Mouse (Mus musculus): ENCODE data around the gene Scyl2.
"Not testable (repeated sequence)": the region's sequence is repeated elsewhere in the genome, so short reads cannot be mapped to it uniquely, and the experiment has no call there.

The Scyl2 gene

DNA sequence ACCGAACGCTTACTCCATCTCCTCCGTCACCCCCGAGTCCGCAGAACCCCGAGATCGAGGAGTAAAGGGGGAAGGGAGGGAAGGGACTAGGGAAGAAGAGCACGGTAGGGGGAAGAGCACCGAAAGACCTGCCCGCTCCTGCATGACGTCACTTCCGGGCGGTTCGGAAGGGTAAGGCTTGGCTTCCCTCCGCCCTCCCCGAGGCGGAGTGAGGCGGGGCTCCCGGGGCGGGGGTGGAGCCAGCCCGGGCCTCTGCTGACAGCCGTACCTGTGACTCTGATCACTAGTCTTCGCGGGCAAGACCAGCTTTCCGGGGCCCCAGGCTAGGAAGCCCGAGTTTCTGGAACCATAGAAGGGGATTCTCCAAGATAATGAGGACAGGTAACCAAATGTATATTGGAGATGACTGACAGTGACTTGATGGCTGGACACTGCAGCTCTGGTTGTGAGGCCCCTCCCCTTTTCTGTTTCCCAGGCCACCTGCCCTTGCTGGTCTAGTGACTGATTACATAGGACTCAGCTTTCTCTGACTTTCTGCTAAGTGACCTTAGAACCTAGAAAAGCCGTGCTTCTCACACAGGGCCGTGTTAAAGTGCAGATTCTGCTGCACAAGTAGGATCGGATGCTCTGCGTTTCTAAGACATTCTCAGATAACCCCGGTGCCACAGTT is at the start of gene Scyl2:
Scyl2 (minus strand) TSS at position 147 of the 670 bp plus-strand sequence.
- ChIA-PET POLR2A (interaction anchor here in 3 of 4 experiments (0.6 to 2.2 kb wide), 11 partner anchors 9 to 265 kb away, joined by 3 to 7 read pairs (median 3); partner anchors contain the start of genes Uhrf1bp1l (in 2 of the 3), Actr6 (in 1 of the 3) and Gas2l3 (in 1 of the 3)), CTCF (interaction anchor here in 2 of 4 experiments (0.8 to 1.5 kb wide), 2 partner anchors 9 to 290 kb away, joined by 3 to 4 read pairs; no protein-coding TSS in a partner anchor)

- CTCF ChIA-PET, result interaction anchor here in 1 of 4 experiments (0.7 kb wide), 1 partner anchor 294 kb away, joined by 4 read pairs; no protein-coding TSS in a partner anchor
- POLR2A ChIA-PET, result interaction anchor here in 3 of 4 experiments (0.9 to 3.6 kb wide), 6 partner anchors 12 to 46 kb away, joined by 3 to 11 read pairs (median 4); partner anchors contain the start of genes Uhrf1bp1l (in 3 of the 3) and Scyl2 (in 1 of the 3)
Observed at GRCm38 (mm10) chr10:89732001-89732794, 46.1 kb upstream of the Scyl2 start, which contains the start of gene Actr6. Actr6 (minus strand) TSS chr10:89732295.

DNA sequence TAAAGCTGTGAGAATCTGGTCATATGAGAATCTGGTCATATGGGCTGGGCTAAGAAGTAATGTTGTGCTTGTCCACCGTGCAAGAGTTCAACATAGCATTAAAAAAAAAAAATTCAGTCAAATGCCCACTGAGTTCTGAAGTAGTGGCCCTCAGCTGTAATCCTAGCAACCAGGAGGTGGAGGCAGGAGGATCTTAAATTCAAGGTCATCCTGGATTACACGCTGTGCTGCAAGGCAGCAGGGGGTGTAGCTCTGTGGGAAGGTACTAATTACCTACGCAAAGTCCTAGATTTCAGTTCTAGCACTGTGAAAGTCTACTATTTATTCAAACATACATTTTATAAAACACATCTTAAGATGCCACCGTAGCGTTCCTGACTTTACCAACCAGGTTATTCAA is 45.3 kb upstream of the Scyl2 start:
- ChIA-PET CTCF (no interaction called here), POLR2A (interaction anchor here in 3 of 4 experiments (0.6 to 3.6 kb wide), 8 partner anchors 8 to 172 kb away, joined by 3 to 11 read pairs (median 4); partner anchors contain the start of genes Uhrf1bp1l (in 3 of the 3) and Scyl2 (in 1 of the 3))

GRCm38 (mm10) chr10:89730386-89730785 is 44.3 kb upstream of the Scyl2 start:
- POLR2A ChIA-PET, result interaction anchor here in 3 of 4 experiments (1.0 to 3.6 kb wide), 5 partner anchors 9 to 19 kb away, joined by 3 to 11 read pairs (median 4); partner anchors contain the start of gene Uhrf1bp1l (in 2 of the 3)
- CTCF ChIA-PET, result interaction anchor here in 2 of 4 experiments (0.5 to 0.6 kb wide), 2 partner anchors 14 to 326 kb away, joined by 3 to 5 read pairs; no protein-coding TSS in a partner anchor

- POLR2A ChIA-PET, result interaction anchor here in 2 of 4 experiments (0.5 to 1.8 kb wide), 4 partner anchors 22 to 176 kb away, joined by 3 to 4 read pairs (median 3); partner anchors contain the start of gene Uhrf1bp1l (in 1 of the 2)
- CTCF ChIA-PET, result no interaction called here
Observed at GRCm38 (mm10) chr10:89722247-89723195, 36.4 kb upstream of the Scyl2 start.

- POLR2A ChIA-PET, result interaction anchor here in 1 of 4 experiments (0.6 kb wide), 1 partner anchor 1442 kb away, joined by 4 read pairs; no protein-coding TSS in a partner anchor
- CTCF ChIA-PET, result no interaction called here
Observed at GRCm38 (mm10) chr10:89720796-89721195, 34.7 kb upstream of the Scyl2 start.

GRCm38 (mm10) chr10:89720252-89720651 is 34.2 kb upstream of the Scyl2 start:
- POLR2A ChIA-PET, result no interaction called here

DNA sequence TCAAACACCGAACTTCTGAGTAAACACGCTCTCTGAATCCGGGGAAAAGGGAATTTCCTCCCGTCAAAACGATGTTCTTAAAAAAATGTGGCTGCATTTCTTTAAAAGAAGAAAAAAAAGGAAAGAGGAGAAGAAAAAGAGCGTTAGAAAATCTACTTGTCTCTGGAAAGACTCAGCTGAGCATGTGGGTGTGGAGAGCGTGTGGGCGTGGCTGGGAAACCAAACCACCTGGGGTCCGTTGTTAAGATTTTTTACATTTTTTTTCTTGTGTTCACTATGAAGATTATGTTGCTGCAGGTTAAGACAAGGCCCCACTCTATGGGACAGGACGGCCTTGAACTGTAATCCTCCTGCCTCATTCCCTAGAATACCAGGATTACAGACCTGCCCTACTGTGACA is 28.8 kb upstream of the Scyl2 start:
- POLR2A ChIA-PET, result no interaction called here
- CTCF ChIA-PET, result no interaction called here

More at GRCm38 (mm10) chr10:89720252-89720651, 34.2 kb upstream of the Scyl2 start:
- CTCF ChIA-PET, result no interaction called here

DNA sequence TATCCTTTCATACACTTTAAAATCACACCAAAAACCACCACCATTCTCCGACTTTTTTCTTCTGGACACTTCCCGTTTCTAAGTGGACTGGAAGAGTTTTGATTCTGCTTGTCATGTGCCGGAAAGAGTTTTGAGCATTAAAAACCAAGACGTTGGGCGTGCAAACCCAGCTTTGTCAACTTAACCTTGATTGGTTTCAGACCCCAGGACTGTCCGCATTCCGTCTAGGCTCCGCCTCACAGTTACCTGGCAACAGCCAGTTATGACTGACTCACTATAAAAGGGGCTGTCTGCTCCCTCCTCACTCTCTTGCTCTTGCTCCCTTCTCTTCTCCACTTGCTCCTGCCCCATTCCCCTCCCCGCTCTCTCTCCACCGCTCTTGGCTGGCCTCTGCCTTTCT is 22.6 kb upstream of the Scyl2 start:
- ChIA-PET CTCF (no interaction called here), POLR2A (no interaction called here)

GRCm38 (mm10) chr10:89707397-89707796 is 21.3 kb upstream of the Scyl2 start:
- CTCF ChIA-PET, result interaction anchor here in 1 of 4 experiments (0.6 to 0.7 kb wide), 3 partner anchors 33 to 510 kb away, joined by 3 to 6 read pairs (median 3); no protein-coding TSS in a partner anchor
- POLR2A ChIA-PET, result interaction anchor here in 1 of 4 experiments (0.7 kb wide), 1 partner anchor 941 kb away, joined by 3 read pairs; no protein-coding TSS in a partner anchor

DNA sequence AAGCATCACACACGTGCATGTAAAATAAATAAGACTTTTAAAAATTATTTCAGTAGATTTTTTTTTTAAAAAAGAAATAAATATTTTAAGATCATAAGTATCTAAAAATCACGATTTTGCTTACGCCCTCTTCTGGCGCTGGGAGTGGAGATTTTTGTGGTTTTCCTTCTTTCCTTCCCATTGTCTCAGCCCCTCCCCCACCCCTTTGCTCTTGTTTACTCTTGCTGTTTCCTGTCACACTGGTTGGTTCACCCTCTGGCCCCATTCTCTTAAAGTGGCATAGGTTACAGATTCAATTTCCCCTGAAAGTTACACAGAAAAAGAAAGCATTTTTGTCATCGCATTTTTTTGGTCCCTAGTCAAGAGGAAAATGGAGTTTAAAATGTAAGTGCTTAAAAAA is 17.0 kb upstream of the Scyl2 start:
- ChIA-PET CTCF (no interaction called here), POLR2A (interaction anchor here in 1 of 4 experiments (1.0 to 1.2 kb wide), 2 partner anchors 12 to 17 kb away, joined by 3 read pairs; partner anchors contain the start of gene Scyl2)

DNA sequence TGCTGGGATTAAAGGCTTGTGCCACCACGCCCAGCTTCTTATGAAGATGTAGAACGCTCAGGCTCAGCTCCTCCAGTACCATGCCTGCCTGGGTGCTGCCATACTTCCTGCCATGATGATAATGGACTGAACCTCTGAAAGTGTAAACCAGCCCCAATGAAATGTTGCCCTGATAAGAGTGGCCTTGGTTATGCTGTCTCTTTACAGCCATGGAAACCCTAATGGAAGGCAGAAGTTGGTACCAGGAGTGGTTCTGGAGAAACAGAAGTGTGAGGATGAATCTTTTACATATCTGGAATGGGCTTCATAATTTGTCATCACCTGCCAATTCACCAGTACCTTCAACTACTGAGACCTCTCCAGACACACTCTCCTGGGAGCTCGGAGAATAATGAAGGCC is 11.9 kb upstream of the Scyl2 start:
- ChIA-PET CTCF (no interaction called here), POLR2A (interaction anchor here in 2 of 4 experiments (0.7 kb wide), 2 partner anchors 26 to 123 kb away, joined by 6 to 11 read pairs; no protein-coding TSS in a partner anchor)

DNA sequence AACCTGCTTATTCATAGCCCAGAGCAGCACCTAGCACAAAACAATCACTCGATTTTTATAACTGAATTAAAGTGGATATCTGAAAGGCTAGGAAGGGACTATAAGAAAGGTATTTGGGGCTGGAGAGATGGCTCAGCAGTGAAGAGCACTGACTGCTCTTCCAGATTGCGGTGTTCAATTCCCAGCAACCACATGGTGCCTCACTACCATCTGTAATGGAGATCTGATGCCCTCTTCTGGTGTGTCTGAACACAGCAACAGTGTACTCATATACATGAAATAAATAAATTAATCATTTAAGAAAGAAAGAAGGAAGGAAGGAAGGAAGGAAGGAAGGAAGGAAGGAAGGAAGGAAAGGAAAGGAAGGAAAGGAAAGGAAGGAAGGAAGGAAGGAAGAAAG is 10.2 kb upstream of the Scyl2 start:
- POLR2A ChIA-PET, CTCF ChIA-PET: not testable (repeated sequence)

- ChIA-PET CTCF (interaction anchor here in 2 of 4 experiments (0.6 to 1.2 kb wide), 3 partner anchors 9 to 212 kb away, joined by 3 to 13 read pairs (median 3); no protein-coding TSS in a partner anchor), POLR2A (interaction anchor here in 3 of 4 experiments (0.6 to 1.4 kb wide), 3 partner anchors 9 to 1199 kb away, joined by 3 to 7 read pairs (median 3); partner anchors contain the start of gene Scyl2 (in 1 of the 3))
Observed at GRCm38 (mm10) chr10:89695194-89695911, 9.3 kb upstream of the Scyl2 start.

DNA sequence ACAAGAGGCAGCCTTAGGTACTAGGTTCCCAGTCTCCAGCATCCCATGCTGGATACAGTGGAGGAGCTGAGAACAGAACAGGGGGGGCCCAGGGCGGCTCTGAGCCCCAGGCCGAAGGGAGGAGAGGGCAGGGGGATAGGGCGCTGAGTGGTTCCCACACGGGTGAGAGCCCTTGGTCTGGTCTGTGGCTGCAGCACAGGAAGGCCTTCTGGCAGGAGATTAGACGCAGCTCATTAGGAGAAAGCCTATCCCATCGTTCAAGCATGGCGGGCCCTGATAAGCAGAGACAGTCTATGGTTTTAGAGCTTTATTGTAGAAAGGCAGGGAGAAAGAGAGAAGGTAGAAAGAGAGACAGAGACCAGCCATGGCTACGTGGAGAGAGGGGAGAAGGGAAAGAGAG is 3.9 kb upstream of the Scyl2 start:
- ChIA-PET POLR2A (interaction anchor here in 1 of 4 experiments (1.6 kb wide), 1 partner anchor 12 kb away, joined by 3 read pairs; no protein-coding TSS in a partner anchor), CTCF (no interaction called here)

DNA sequence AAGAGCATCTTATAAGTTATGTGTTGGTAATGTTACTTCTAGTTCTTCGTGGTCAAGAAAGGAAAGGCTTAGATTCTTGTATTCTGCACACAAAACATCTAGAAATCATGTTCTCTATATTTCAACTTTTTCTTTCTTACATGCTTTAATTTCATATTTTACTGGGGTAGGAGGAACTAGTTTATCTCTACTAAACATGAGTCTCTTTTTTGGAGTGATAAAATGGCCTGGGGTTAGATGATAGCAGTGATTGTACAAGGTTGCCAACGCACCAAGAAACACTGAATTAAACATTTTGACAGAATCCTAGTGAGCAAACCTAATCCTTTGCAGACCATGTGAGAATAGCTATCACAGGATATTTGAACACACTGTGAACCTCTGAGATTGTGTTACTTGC is 1.4 kb upstream of the Scyl2 start:
- ChIA-PET POLR2A (no interaction called here), CTCF (no interaction called here)

Data from embryonic stem cell, embryonic (primary cell).